Mouse (Mus musculus): ENCODE measurements at regions not wholly inside any gene's neighbourhood (a gene's known extent, or its start where the extent isn't known, plus 50 kb on each side); places are given as distances from the start of the nearest gene placed in this dataset.
A peak's percentile ranks its signal among the peaks of the same experiment; 100 is the strongest.

- DNase-seq = no peak
These were observed 933.6 kb upstream of the Lcorl start for GRCm38 (mm10) chr5:46791051-46791450.

GRCm38 (mm10) chr5:46790536-46790935, 933.1 kb upstream of the Lcorl start:
- DNase-seq = peak; percentile 16 to 19

DNA sequence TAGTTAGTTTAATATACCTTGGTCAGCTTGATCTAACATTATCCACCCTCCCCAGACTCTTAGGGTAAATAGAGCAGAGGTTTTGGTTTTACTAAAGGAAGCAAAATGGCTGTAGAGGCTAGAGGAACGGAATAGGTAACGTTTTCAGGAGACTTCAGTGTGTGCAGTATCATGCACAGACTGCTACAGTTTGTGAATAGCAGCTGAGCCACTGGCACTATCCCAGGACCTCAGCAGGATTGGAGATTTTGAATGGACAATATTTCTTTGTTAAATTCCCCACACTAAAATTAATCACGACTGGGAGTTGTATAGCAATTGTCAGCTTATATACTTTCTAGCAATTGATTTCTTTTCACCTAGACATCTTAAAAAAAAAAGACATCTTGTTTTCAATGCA, 929.7 kb upstream of the Lcorl start:
- no peak for DNase-seq

GRCm38 (mm10) chr5:46756094-46756493, 898.7 kb upstream of the Lcorl start:
- no peak for DNase-seq

- no peak for DNase-seq
These were observed 882.7 kb upstream of the Lcorl start for GRCm38 (mm10) chr5:46740034-46740582.

- no peak for DNase-seq
These were observed 875.1 kb upstream of the Lcorl start for GRCm38 (mm10) chr5:46732510-46732909.

DNA sequence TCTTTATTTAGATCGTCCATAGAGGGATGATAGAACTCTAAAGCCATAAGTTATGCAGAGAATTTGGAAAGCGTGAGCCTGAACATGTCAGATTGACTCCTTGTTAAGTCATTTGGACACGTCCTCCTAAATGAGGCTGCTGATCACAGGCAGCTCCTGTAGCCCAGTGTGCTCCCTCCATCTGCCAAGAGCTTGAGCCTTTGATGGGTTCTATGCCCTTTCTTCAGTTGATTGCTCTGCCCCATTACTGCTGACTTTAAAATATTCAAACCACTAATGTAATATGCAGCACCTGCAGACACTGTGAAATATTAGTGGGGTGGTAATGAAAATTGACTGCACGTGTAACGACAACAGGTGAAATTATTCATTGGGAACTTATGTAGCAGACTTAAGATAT, 874.6 kb upstream of the Lcorl start:
- DNase-seq = no peak

- no peak for DNase-seq
These were observed 873.9 kb upstream of the Lcorl start for GRCm38 (mm10) chr5:46731297-46731696.

GRCm38 (mm10) chr5:46709596-46709995, 852.2 kb upstream of the Lcorl start:
- DNase-seq = peak; percentile 65 to 68

- no peak for DNase-seq
These were observed 850.4 kb upstream of the Lcorl start for GRCm38 (mm10) chr5:46707845-46708244.

DNA sequence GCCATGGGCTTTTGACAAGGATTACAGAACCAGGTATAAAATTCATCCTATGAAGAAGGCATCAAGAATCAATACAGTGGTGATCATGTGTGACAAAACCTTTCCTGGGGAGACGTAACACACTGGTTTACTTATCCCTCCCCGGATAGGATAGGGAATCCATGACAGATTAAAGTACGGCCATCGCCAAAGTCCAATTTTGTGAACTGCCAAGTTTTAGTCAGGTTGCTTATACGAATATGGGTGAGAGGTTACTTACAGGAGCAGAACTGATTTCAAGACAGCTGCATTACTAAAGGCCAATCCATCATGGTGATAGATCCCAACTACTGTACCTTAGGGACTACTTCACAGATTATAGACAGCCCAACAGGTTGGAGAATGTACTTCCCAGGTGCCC, 849.6 kb upstream of the Lcorl start:
- peak in 1 of 2 experiments; percentile 9 for DNase-seq

- DNase-seq = no peak
These were observed 820.6 kb upstream of the Lcorl start for GRCm38 (mm10) chr5:46678007-46678406.

- DNase-seq = no peak
These were observed 817.5 kb upstream of the Lcorl start for GRCm38 (mm10) chr5:46674810-46675502.

GRCm38 (mm10) chr5:46673413-46673812, 816.0 kb upstream of the Lcorl start:
- no peak for DNase-seq

DNA sequence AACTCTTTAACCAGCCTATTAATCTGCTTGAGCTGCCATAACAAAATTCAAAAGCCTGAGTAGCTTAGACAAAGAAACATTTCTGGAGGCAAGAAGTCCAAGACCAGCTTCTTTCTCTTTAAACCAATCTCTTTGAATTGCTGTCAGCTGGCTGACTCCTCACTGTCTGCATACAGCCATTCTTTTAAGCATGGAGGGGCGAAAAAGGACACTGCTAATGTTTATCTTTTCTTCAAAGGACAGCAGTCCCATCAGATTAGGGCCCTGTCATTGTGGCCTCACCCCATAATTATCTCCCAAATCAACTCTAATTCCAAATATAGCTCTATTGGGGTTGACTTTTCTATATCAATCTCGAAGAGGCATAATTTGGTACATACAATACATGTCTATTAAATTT, 813.1 kb upstream of the Lcorl start:
- DNase-seq = no peak

- DNase-seq = no peak
These were observed 808.8 kb upstream of the Lcorl start for GRCm38 (mm10) chr5:46666250-46666649.

GRCm38 (mm10) chr5:46657065-46657464, 799.6 kb upstream of the Lcorl start:
- no peak for DNase-seq

- no peak for DNase-seq
These were observed 796.8 kb upstream of the Lcorl start for GRCm38 (mm10) chr5:46654189-46654588.

DNA sequence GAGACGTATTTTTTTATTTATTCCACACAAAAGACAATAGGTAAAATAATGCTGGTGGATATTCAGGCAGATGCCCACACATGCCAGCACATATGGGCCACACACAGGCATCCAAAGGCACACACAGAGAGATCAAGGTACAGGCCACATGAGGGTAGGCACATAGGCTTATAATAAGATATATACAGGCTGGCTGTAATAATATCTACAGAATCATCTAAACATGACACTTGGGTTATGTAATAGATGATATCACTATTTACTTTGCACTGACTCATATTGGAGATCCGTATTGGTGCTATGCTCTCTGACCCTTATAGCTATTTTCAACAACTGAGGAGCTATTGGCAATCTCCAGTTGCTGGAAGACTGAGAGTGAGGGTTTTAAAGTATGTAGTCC, 785.6 kb upstream of the Lcorl start:
- DNase-seq = no peak

GRCm38 (mm10) chr5:46635116-46635668, 777.8 kb upstream of the Lcorl start:
- DNase-seq = no peak

All from kidney, postnatal 36 days (tissue).